Mouse (Mus musculus) left cerebral cortex, postnatal 25 days (tissue): ENCODE data around the gene 1700034J05Rik. TPM values are rescaled to one million over a fixed set of nuclear protein-coding genes. Genes with fewer than 3 reads are reported as not detected.

ENCODE experiments used
- DNase-seq, 2 experiments: peaks; one replicate each; pipeline ENCODE4 v3.0.0; 2022; ENCODE audit warnings: low spot score in 2 of 2, mixed read lengths in 1 of 2
- intact Hi-C: fragments of 180-260 bp; cut with DNase I; formaldehyde crosslinking; loops from one replicate; pipeline ENCODE4 v1.15.1; 2025
- total RNA-seq, 2 experiments: library from RNA; stranded (reverse); gene quantifications; 2 replicates each; pipeline ENCODE4 v1.2.3; 2021

The 1700034J05Rik gene
- total RNA-seq, 2 experiments from 2014 or later = not detected

- DNase-seq = no peak
- intact Hi-C loops = no loop called here
These were observed 12.3 kb upstream of the 1700034J05Rik start for GRCm38 (mm10) chr6:146966446-146967019.

GRCm38 (mm10) chr6:146965139-146965772 lies 11.0 kb upstream of the 1700034J05Rik start:
- intact Hi-C loops = no loop called here
- no peak for DNase-seq

- intact Hi-C loops = no loop called here
- DNase-seq = no peak
These were observed 9.4 kb upstream of the 1700034J05Rik start for GRCm38 (mm10) chr6:146963396-146964150.

- DNase-seq = peak in 1 of 2 experiments; percentile 54
- intact Hi-C loops = loop anchor here (2.0 kb wide), 1 partner anchor 129 kb away; no protein-coding TSS in a partner anchor
These were observed 7.7 kb upstream of the 1700034J05Rik start for GRCm38 (mm10) chr6:146961832-146962481.

- no peak for DNase-seq
- intact Hi-C loops = loop anchor here (2.0 kb wide), 1 partner anchor 128 kb away; no protein-coding TSS in a partner anchor
These were observed 6.7 kb upstream of the 1700034J05Rik start for GRCm38 (mm10) chr6:146960956-146961355.

- DNase-seq = peak in 1 of 2 experiments; percentile 75
- intact Hi-C loops = loop anchor here (2.0 kb wide), 2 partner anchors 25 to 127 kb away; no protein-coding TSS in a partner anchor
These were observed 5.9 kb upstream of the 1700034J05Rik start for GRCm38 (mm10) chr6:146959908-146960680.

GRCm38 (mm10) chr6:146958694-146959093 lies 4.5 kb upstream of the 1700034J05Rik start:
- intact Hi-C loops = loop anchor here (2.0 kb wide), 1 partner anchor 26 kb away; no protein-coding TSS in a partner anchor
- DNase-seq = peak in 1 of 2 experiments; percentile 61

GRCm38 (mm10) chr6:146956961-146957360 lies 2.7 kb upstream of the 1700034J05Rik start:
- intact Hi-C loops = no loop called here
- DNase-seq = peak in 1 of 2 experiments; percentile 73

GRCm38 (mm10) chr6:146955896-146956295 lies 1.7 kb upstream of the 1700034J05Rik start:
- DNase-seq = peak; percentile 45 to 87
- intact Hi-C loops = loop anchor here (1.0 kb wide), 1 partner anchor 79 kb away; no protein-coding TSS in a partner anchor

- intact Hi-C loops = loop anchor here (1.0 kb wide), 1 partner anchor 78 kb away; no protein-coding TSS in a partner anchor
- DNase-seq = no peak
These were observed 1.3 kb upstream of the 1700034J05Rik start for GRCm38 (mm10) chr6:146955475-146955874.

GRCm38 (mm10) chr6:146950454-146950832 lies 3.8 kb downstream of the 1700034J05Rik start:
- DNase-seq = no peak

GRCm38 (mm10) chr6:146949682-146950453 lies 4.4 kb downstream of the 1700034J05Rik start:
- peak in 1 of 2 experiments; percentile 39 for DNase-seq

More at GRCm38 (mm10) chr6:146950454-146950832, 3.8 kb downstream of the 1700034J05Rik start:
- intact Hi-C loops = no loop called here

GRCm38 (mm10) chr6:146947186-146947585 lies 7.0 kb downstream of the 1700034J05Rik start:
- DNase-seq = no peak
- intact Hi-C loops = no loop called here

More at GRCm38 (mm10) chr6:146949682-146950453, 4.4 kb downstream of the 1700034J05Rik start:
- intact Hi-C loops = no loop called here

GRCm38 (mm10) chr6:146946327-146947029 lies 7.7 kb downstream of the 1700034J05Rik start:
- no peak for DNase-seq
- intact Hi-C loops = no loop called here

- DNase-seq = no peak
- intact Hi-C loops = no loop called here
These were observed 9.4 kb downstream of the 1700034J05Rik start for GRCm38 (mm10) chr6:146944830-146945229.

- intact Hi-C loops = no loop called here
These were observed 10.2 kb downstream of the 1700034J05Rik start for GRCm38 (mm10) chr6:146944009-146944408.

GRCm38 (mm10) chr6:146941505-146942275 lies 12.5 kb downstream of the 1700034J05Rik start:
- DNase-seq = no peak

More at GRCm38 (mm10) chr6:146944009-146944408, 10.2 kb downstream of the 1700034J05Rik start:
- no peak for DNase-seq

More at GRCm38 (mm10) chr6:146941505-146942275, 12.5 kb downstream of the 1700034J05Rik start:
- intact Hi-C loops = no loop called here
